ENCODE assay signal across 7 mouse cellular contexts in genomic region chr19:46454126-46454880, GRCm38 (mm10). TPM values are rescaled to one million over a fixed set of nuclear protein-coding genes. Genes with fewer than 3 reads are reported as not detected.
DNase-seq lines count a peak whose midpoint lies in the region; ATAC-seq and TF ChIP-seq lines count a peak whose summit lies in the region.

No protein-coding gene starts in this region.

- TF ChIP-seq CTCF in spleen, adult 2 months (IDR thresholded peaks at IDR 0.05; ENCODE audit: extremely low read depth, insufficient read depth, insufficient read length, insufficient replicate concordance), result no peak
- TF ChIP-seq CTCF in liver, embryonic 14.5 days (IDR thresholded peaks at IDR 0.05; ENCODE audit: low read depth), result no peak

- TF ChIP-seq EP300 in liver, embryonic 14.5 days (IDR thresholded peaks at IDR 0.05; ENCODE audit: low read depth), result no peak

- peaks cover 19% of the 10 kb centered on the region; the same call in 1 of the 2 replicates for H3K4me1 ChIP-seq in spleen, adult 2 months (ENCODE audit: control insufficient read depth, insufficient read depth, insufficient read length)
- H3K4me1 ChIP-seq in hindbrain, embryonic 13.5 days (replicated peaks), result peaks cover 52% of the 10 kb centered on the region
- peaks cover 30 to 48% of the 10 kb centered on the region in 2 experiments for H3K4me1 ChIP-seq in liver, embryonic 14.5 days (replicated peaks; ENCODE audit: control insufficient read depth in 2 of 2, insufficient read depth in 2 of 2, low read length in 1 of 2)
- H3K4me1 ChIP-seq in stomach, embryonic 15.5 days, result peaks cover 29% of the 10 kb centered on the region

- H3K27ac ChIP-seq in spleen, adult 2 months (ENCODE audit: insufficient read depth, low read length), result peak overlapping the region; percentile 85
- peak overlapping the region; percentile 58 for H3K27ac ChIP-seq in hindbrain, embryonic 13.5 days
- peak overlapping the region; percentile 84 for H3K27ac ChIP-seq in liver, embryonic 14.5 days
- H3K27ac ChIP-seq in stomach, embryonic 15.5 days, result peak overlapping the region; percentile 95

- ATAC-seq in hindbrain, embryonic 13.5 days (ENCODE audit: low FRiP score), result no peak
- peak; percentile 22 for ATAC-seq in liver, embryonic 14.5 days (ENCODE audit: insufficient read depth)
- peak; percentile 36; the same call in 1 of the 2 replicates for ATAC-seq in stomach, embryonic 15.5 days (ENCODE audit: insufficient read depth, low FRiP score, low read depth)
- no peak for ATAC-seq in monocyte, adult 5-6 weeks (replicated peaks; ENCODE audit: insufficient number of reproducible peaks, low FRiP score, low TSS enrichment, poor library complexity, severe bottlenecking)

- H3K27me3 ChIP-seq in spleen, adult 2 months (ENCODE audit: control insufficient read depth, insufficient read depth, low read length), result no peaks in the 10 kb centered on the region
- no peaks in the 10 kb centered on the region for H3K27me3 ChIP-seq in hindbrain, embryonic 13.5 days
- no peaks in the 10 kb centered on the region for H3K27me3 ChIP-seq in liver, embryonic 14.5 days (ENCODE audit: control insufficient read depth, insufficient read depth, low read length)
- H3K27me3 ChIP-seq in stomach, embryonic 15.5 days (replicated peaks), result no peaks in the 10 kb centered on the region

- peak overlapping the region; percentile 53 for H3K4me3 ChIP-seq in spleen, adult 2 months (ENCODE audit: extremely low read depth, insufficient read depth, insufficient read length)
- no peak overlapping the region for H3K4me3 ChIP-seq in hindbrain, embryonic 13.5 days
- no peak overlapping the region for H3K4me3 ChIP-seq in liver, embryonic 14.5 days (ENCODE audit: insufficient read depth in 1 of 2, low read depth in 2 of 2, low read length in 2 of 2)
- H3K4me3 ChIP-seq in stomach, embryonic 15.5 days (replicated peaks), result no peak overlapping the region

- WGBS in spleen, adult 2 months, result 34% methylated on average over 20 of the region's 20 CpGs
- 70% methylated on average over 20 of the region's 20 CpGs for WGBS in hindbrain, embryonic 13.5 days
- WGBS in liver, embryonic 14.5 days (ENCODE audit: insufficient replicate concordance), result 22% methylated on average over 20 of the region's 20 CpGs
- WGBS in stomach, embryonic 15.5 days, result 33% methylated on average over 20 of the region's 20 CpGs

- no peaks in the 10 kb centered on the region for H3K9me3 ChIP-seq in hindbrain, embryonic 13.5 days
- no peaks in the 10 kb centered on the region for H3K9me3 ChIP-seq in liver, embryonic 14.5 days (ENCODE audit: control insufficient read depth, low read length)
- H3K9me3 ChIP-seq in stomach, embryonic 15.5 days, result no peaks in the 10 kb centered on the region

- no peak overlapping the region for H3K4me2 ChIP-seq in hindbrain, embryonic 13.5 days
- peak overlapping the region; percentile 59 for H3K4me2 ChIP-seq in liver, embryonic 14.5 days (ENCODE audit: low read depth)
- H3K4me2 ChIP-seq in stomach, embryonic 15.5 days, result peak overlapping the region; percentile 35

- no peak; the same call in 1 of the 2 replicates for TF ChIP-seq POLR2A in spleen, adult 2 months (IDR thresholded peaks at IDR 0.05; ENCODE audit: low read depth, low read length)

- peaks cover 7% of the 10 kb centered on the region; the same call in 1 of the 2 replicates for H3K36me3 ChIP-seq in spleen, adult 2 months (ENCODE audit: control insufficient read depth, insufficient read depth, low read length)
- peaks cover 53% of the 10 kb centered on the region for H3K36me3 ChIP-seq in hindbrain, embryonic 13.5 days
- H3K36me3 ChIP-seq in liver, embryonic 14.5 days (replicated peaks; ENCODE audit: control insufficient read depth, insufficient read depth, low read depth), result no peaks in the 10 kb centered on the region
- 0 out of 2 replicates have a peak, but pooled peaks cover 6% of the 10 kb centered on the region for H3K36me3 ChIP-seq in stomach, embryonic 15.5 days

- DNase-seq in spleen, adult 2 months (ENCODE audit: low read depth in 1 of 2, low spot score in 2 of 2), result no peak
- no peak for DNase-seq in spleen, adult 12 weeks (ENCODE audit: low spot score)
- DNase-seq in liver, embryonic 14.5 days (ENCODE audit: low read depth in 3 of 3, low spot score in 3 of 3), result no peak
- DNase-seq in cerebellum, postnatal 4 days (ENCODE audit: low spot score in 2 of 2), result no peak

- no peak overlapping the region; the same call in 1 of the 2 replicates for H3K9ac ChIP-seq in hindbrain, embryonic 13.5 days
- H3K9ac ChIP-seq in liver, embryonic 14.5 days (replicated peaks), result peak overlapping the region; percentile 60
- H3K9ac ChIP-seq in stomach, embryonic 15.5 days, result 0 out of 2 replicates have a peak overlapping the region, but pooled peaks have one; percentile 4

RNA-seq across cellular contexts. Expression of gene Trim8, which starts 47.2 kb away (rescaled TPM):
- 47.1 and 58.4 TPM in 2 replicates for polyA plus RNA-seq in spleen, adult 2 months (2012; rRNA removed)
- 29.7 and 31.6 TPM in 2 replicates for polyA plus RNA-seq in hindbrain, embryonic 13.5 days (2015; fragmentation: Nextera tagmentation; extraction: Ambion mirVana)
- 7.3 and 7.7 TPM in 2 replicates for polyA plus RNA-seq in liver, embryonic 14.5 days (2012; rRNA removed)
- 7.5 and 10.1 TPM in 2 replicates for polyA plus RNA-seq in liver, embryonic 14.5 days (2014; fragmentation: Nextera tagmentation; extraction: Ambion mirVana)
- 20.4 and 20.9 TPM in 2 replicates for polyA plus RNA-seq in stomach, embryonic 15.5 days (2015; fragmentation: Nextera tagmentation; extraction: Ambion mirVana)
- 35.4 to 50.0 TPM (median 39.9 TPM) in 3 replicates for total RNA-seq in monocyte, adult 5-6 weeks (2017)

RNA-seq across cellular contexts. Expression of gene Sufu, which starts 57.6 kb away (rescaled TPM):
- 18.6 and 22.1 TPM in 2 replicates for polyA plus RNA-seq in spleen, adult 2 months (2012; rRNA removed)
- polyA plus RNA-seq in hindbrain, embryonic 13.5 days (2015; fragmentation: Nextera tagmentation; extraction: Ambion mirVana), result 25.0 and 26.3 TPM in 2 replicates
- 3.2 and 3.6 TPM in 2 replicates for polyA plus RNA-seq in liver, embryonic 14.5 days (2012; rRNA removed)
- 4.2 and 5.4 TPM in 2 replicates for polyA plus RNA-seq in liver, embryonic 14.5 days (2014; fragmentation: Nextera tagmentation; extraction: Ambion mirVana)
- 24.9 and 26.2 TPM in 2 replicates for polyA plus RNA-seq in stomach, embryonic 15.5 days (2015; fragmentation: Nextera tagmentation; extraction: Ambion mirVana)
- 5.5 to 11.0 TPM (median 5.8 TPM) in 3 replicates for total RNA-seq in monocyte, adult 5-6 weeks (2017)

RNA-seq across cellular contexts. Expression of gene Actr1a, which starts 58.8 kb away (rescaled TPM):
- 55.7 and 60.5 TPM in 2 replicates for polyA plus RNA-seq in spleen, adult 2 months (2012; rRNA removed)
- 310 and 317 TPM in 2 replicates for polyA plus RNA-seq in hindbrain, embryonic 13.5 days (2015; fragmentation: Nextera tagmentation; extraction: Ambion mirVana)
- polyA plus RNA-seq in liver, embryonic 14.5 days (2012; rRNA removed), result 23.5 and 28.1 TPM in 2 replicates
- polyA plus RNA-seq in liver, embryonic 14.5 days (2014; fragmentation: Nextera tagmentation; extraction: Ambion mirVana), result 47.0 and 51.4 TPM in 2 replicates
- polyA plus RNA-seq in stomach, embryonic 15.5 days (2015; fragmentation: Nextera tagmentation; extraction: Ambion mirVana), result 122 TPM in 2 replicates
- 90.9 to 114 TPM (median 107 TPM) in 3 replicates for total RNA-seq in monocyte, adult 5-6 weeks (2017)

Comparison
In these comparisons a context has a peak if more than half of its experiments do, and no peak if none do; other contexts are left out.
1. ATAC-seq: peak in liver, embryonic 14.5 days (single experiment) and stomach, embryonic 15.5 days (single experiment); none in hindbrain, embryonic 13.5 days (single experiment) and monocyte, adult 5-6 weeks (single experiment).
2. Peak in every context shown above with its lines, with median percentiles within 50 percentile points of each other: H3K27ac ChIP-seq.